Comparison of ENCODE assay signal across 18 mouse cellular contexts in genomic region chr2:93450695-93451094, GRCm38 (mm10). TPM values are rescaled to one million over a fixed set of nuclear protein-coding genes. Genes with fewer than 3 reads are reported as not detected.
DNase-seq lines count a peak whose midpoint lies in the region; ATAC-seq and TF ChIP-seq lines count a peak whose summit lies in the region.
"Had no signal": no experiment of that assay in that cellular context is flagged by ENCODE, and none has a peak within 500 bp of the region (broad histone marks: within the 10 kb centered on the region; RNA-seq: fewer than 3 reads in every experiment).

No protein-coding gene starts in this region.

- H3K4me2 ChIP-seq in embryonic facial prominence, embryonic 13.5 days, result no peak overlapping the region
- H3K4me2 ChIP-seq in liver, embryonic 15.5 days, result no peak overlapping the region
- no peak overlapping the region for H3K4me2 ChIP-seq in forebrain, embryonic 16.5 days (ENCODE audit: low read length)
- H3K4me2 ChIP-seq: embryonic facial prominence, embryonic 12.5 days; forebrain, embryonic 12.5 days; limb, embryonic 13.5 days had no signal

- no peak overlapping the region for H3K4me3 ChIP-seq in bone marrow, adult 2 months (replicated peaks; ENCODE audit: control insufficient read depth, low read depth, low read length)
- no peak overlapping the region for H3K4me3 ChIP-seq in embryonic facial prominence, embryonic 13.5 days
- no peak overlapping the region for H3K4me3 ChIP-seq in liver, embryonic 15.5 days (replicated peaks)
- H3K4me3 ChIP-seq in forebrain, embryonic 16.5 days (replicated peaks; ENCODE audit: low read length), result no peak overlapping the region
- H3K4me3 ChIP-seq: embryonic facial prominence, embryonic 12.5 days; forebrain, embryonic 12.5 days; heart, adult 2 months; limb, embryonic 13.5 days had no signal

- H3K27me3 ChIP-seq in embryonic facial prominence, embryonic 13.5 days, result no peaks in the 10 kb centered on the region
- H3K27me3 ChIP-seq in liver, embryonic 15.5 days, result no peaks in the 10 kb centered on the region
- no peaks in the 10 kb centered on the region for H3K27me3 ChIP-seq in forebrain, embryonic 16.5 days (replicated peaks; ENCODE audit: control insufficient read depth, insufficient read depth, low read length)
- H3K27me3 ChIP-seq: embryonic facial prominence, embryonic 12.5 days; forebrain, embryonic 12.5 days; limb, embryonic 13.5 days had no signal

- TF ChIP-seq POLR2A in bone marrow, adult 2 months (IDR thresholded peaks at IDR 0.05; ENCODE audit: borderline replicate concordance, control insufficient read depth, low read depth, low read length), result no peak

- H3K9me3 ChIP-seq in embryonic facial prominence, embryonic 13.5 days, result no peaks in the 10 kb centered on the region
- H3K9me3 ChIP-seq in liver, embryonic 15.5 days (replicated peaks), result no peaks in the 10 kb centered on the region
- H3K9me3 ChIP-seq in forebrain, embryonic 16.5 days (ENCODE audit: control insufficient read depth, low read length), result no peaks in the 10 kb centered on the region
- H3K9me3 ChIP-seq: embryonic facial prominence, embryonic 12.5 days; forebrain, embryonic 12.5 days; limb, embryonic 13.5 days had no signal

- peak; percentile 30 for DNase-seq in kidney, postnatal 14 days
- no peak for DNase-seq in kidney, postnatal 4 days
- DNase-seq in right cerebral cortex, postnatal 36 days (ENCODE audit: low spot score in 2 of 2), result no peak
- DNase-seq: adrenal gland, postnatal 14 days; cerebellum, postnatal 36 days; heart, adult 2 months; heart, postnatal 4 days; thymus, postnatal 14 days had no signal

- H3K27ac ChIP-seq in bone marrow, adult 2 months (ENCODE audit: control insufficient read depth, insufficient read depth, low read depth, low read length, poor library complexity), result peak overlapping the region; percentile 5; the same call in 1 of the 2 replicates
- 0 out of 2 replicates have a peak overlapping the region, but pooled peaks have one; percentile 48 for H3K27ac ChIP-seq in embryonic facial prominence, embryonic 13.5 days
- peak overlapping the region; percentile 98 for H3K27ac ChIP-seq in liver, embryonic 15.5 days (replicated peaks)
- H3K27ac ChIP-seq in forebrain, embryonic 16.5 days (ENCODE audit: low read length), result no peak overlapping the region
- H3K27ac ChIP-seq: forebrain, embryonic 12.5 days; heart, adult 2 months; limb, embryonic 13.5 days had no signal

- H3K36me3 ChIP-seq in embryonic facial prominence, embryonic 13.5 days, result no peaks in the 10 kb centered on the region
- H3K36me3 ChIP-seq in liver, embryonic 15.5 days (replicated peaks), result peaks cover 66% of the 10 kb centered on the region
- no peaks in the 10 kb centered on the region for H3K36me3 ChIP-seq in forebrain, embryonic 16.5 days (ENCODE audit: control insufficient read depth, insufficient read depth)
- H3K36me3 ChIP-seq: embryonic facial prominence, embryonic 12.5 days; forebrain, embryonic 12.5 days; limb, embryonic 13.5 days had no signal

- no peak for ATAC-seq in embryonic facial prominence, embryonic 13.5 days (ENCODE audit: insufficient number of reproducible peaks, insufficient read depth, low FRiP score, low TSS enrichment, low read depth)
- no peak for ATAC-seq in liver, embryonic 15.5 days (ENCODE audit: insufficient read depth)
- no peak for ATAC-seq in forebrain, embryonic 16.5 days
- no peak for ATAC-seq in erythroblast, adult 5-6 weeks (replicated peaks; ENCODE audit: low FRiP score, poor library complexity, severe bottlenecking)
- ATAC-seq: CD4-positive, CD25-positive, alpha-beta regulatory T cell, adult 4 months; inflammation-experienced regulatory T-cells, adult 6 months had no signal

- H3K4me1 ChIP-seq in bone marrow, adult 2 months (ENCODE audit: control insufficient read depth, insufficient read depth, low read length), result peaks cover 32% of the 10 kb centered on the region
- peaks cover 63% of the 10 kb centered on the region for H3K4me1 ChIP-seq in embryonic facial prominence, embryonic 13.5 days
- H3K4me1 ChIP-seq in liver, embryonic 15.5 days (replicated peaks), result peaks cover 100% of the 10 kb centered on the region
- H3K4me1 ChIP-seq in forebrain, embryonic 16.5 days (replicated peaks; ENCODE audit: control insufficient read depth, insufficient read depth, low read length), result no peaks in the 10 kb centered on the region

- no peak overlapping the region for H3K9ac ChIP-seq in embryonic facial prominence, embryonic 13.5 days
- peak overlapping the region; percentile 49; the same call in 1 of the 2 replicates for H3K9ac ChIP-seq in liver, embryonic 15.5 days
- no peak overlapping the region for H3K9ac ChIP-seq in forebrain, embryonic 16.5 days (replicated peaks; ENCODE audit: low read depth, low read length)
- H3K9ac ChIP-seq: embryonic facial prominence, embryonic 12.5 days; forebrain, embryonic 12.5 days; limb, embryonic 13.5 days had no signal

- 70% methylated on average over 7 of the region's 7 CpGs for WGBS in bone marrow, adult 2 months
- 73% methylated on average over 7 of the region's 7 CpGs for WGBS in embryonic facial prominence, embryonic 13.5 days
- 72% methylated on average over 7 of the region's 7 CpGs for WGBS in liver, embryonic 15.5 days (ENCODE audit: insufficient replicate concordance)
- WGBS in forebrain, embryonic 16.5 days, result 91% methylated on average over 7 of the region's 7 CpGs

- TF ChIP-seq CTCF in bone marrow, adult 2 months (IDR thresholded peaks at IDR 0.05; ENCODE audit: control insufficient read depth, insufficient read depth, low read length), result no peak

RNA-seq across cellular contexts. Expression of gene Cd82, which starts 12.2 kb away (rescaled TPM):
- 98.5 and 111 TPM in 2 replicates for polyA plus RNA-seq in bone marrow, adult 2 months (2011; ENCODE audit: insufficient read depth, insufficient read length, low replicate concordance, missing spikeins)
- polyA plus RNA-seq in embryonic facial prominence, embryonic 13.5 days (2015; fragmentation: Nextera tagmentation; extraction: Ambion mirVana), result 34.8 and 40.4 TPM in 2 replicates
- polyA plus RNA-seq in liver, embryonic 15.5 days (2015; fragmentation: Nextera tagmentation; extraction: Ambion mirVana), result 113 and 118 TPM in 2 replicates
- 18.3 and 22.1 TPM in 2 replicates for polyA plus RNA-seq in forebrain, embryonic 16.5 days (2015; fragmentation: Nextera tagmentation; extraction: Ambion mirVana)
- 99.9 and 150 TPM in 2 replicates for total RNA-seq in erythroblast, adult 5-6 weeks (2015; ENCODE audit: low replicate concordance)
- 145 and 158 TPM in 2 replicates for total RNA-seq in erythroblast, adult 5-6 weeks (2017; ENCODE audit: low replicate concordance)
